Mouse (Mus musculus): ENCODE data around the gene Maml1. TPM values are rescaled to one million over a fixed set of nuclear protein-coding genes. Genes with fewer than 3 reads are reported as not detected.
A peak's percentile ranks its signal among the peaks of the same experiment; 100 is the strongest.

Maml1 gene
- polyA plus RNA-seq, 1 experiment from 2014 or later, result 1.5 TPM

- Histone ChIP-seq H3K4me3 (replicated peaks) (no peak overlapping the region), H3K4me2 (peak overlapping the region; percentile 6; the same call in 1 of the 2 replicates), H3K36me3 (replicated peaks) (no peaks in the 10 kb centered on the region; the same call in 1 of the 2 replicates), H3K9me3 (replicated peaks) (no peaks in the 10 kb centered on the region), H3K9ac (no peak overlapping the region), H3K4me1 (replicated peaks) (peaks cover 72% of the 10 kb centered on the region), H3K27ac (replicated peaks) (no peak overlapping the region), H3K27me3 (no peaks in the 10 kb centered on the region)
- no peak for ATAC-seq (ENCODE audit: insufficient read depth)
- WGBS (ENCODE audit: insufficient replicate concordance), result 59% methylated on average over 4 of the region's 4 CpGs
Measured at GRCm38 (mm10) chr11:50216724-50217366, 75.3 kb downstream of the Maml1 start.

GRCm38 (mm10) chr11:50215633-50216032, 76.5 kb downstream of the Maml1 start:
- Histone ChIP-seq H3K36me3 (replicated peaks) (no peaks in the 10 kb centered on the region; the same call in 1 of the 2 replicates), H3K27me3 (no peaks in the 10 kb centered on the region), H3K4me2 (peak overlapping the region; percentile 39), H3K9me3 (replicated peaks) (no peaks in the 10 kb centered on the region), H3K27ac (replicated peaks) (peak overlapping the region; percentile 51), H3K4me3 (replicated peaks) (no peak overlapping the region), H3K9ac (peak overlapping the region; percentile 6; the same call in 1 of the 2 replicates), H3K4me1 (replicated peaks) (peaks cover 81% of the 10 kb centered on the region)
- no peak for ATAC-seq (ENCODE audit: insufficient read depth)
- WGBS (ENCODE audit: insufficient replicate concordance), result 46% methylated on average over 9 of the region's 9 CpGs

- H3K9ac ChIP-seq, result no peak overlapping the region
- WGBS (ENCODE audit: insufficient replicate concordance), result 84% methylated on average over 6 of the region's 6 CpGs
- ATAC-seq (ENCODE audit: insufficient read depth), result no peak
Measured at GRCm38 (mm10) chr11:50214631-50215030, 77.5 kb downstream of the Maml1 start.

GRCm38 (mm10) chr11:50212848-50213758, 79.0 kb downstream of the Maml1 start:
- Histone ChIP-seq H3K4me2 (no peak overlapping the region; the same call in 1 of the 2 replicates), H3K27me3 (no peaks in the 10 kb centered on the region), H3K27ac (replicated peaks) (peak overlapping the region; percentile 61), H3K4me3 (replicated peaks) (no peak overlapping the region), H3K36me3 (replicated peaks) (peaks cover 5% of the 10 kb centered on the region), H3K9me3 (replicated peaks) (no peaks in the 10 kb centered on the region), H3K4me1 (replicated peaks) (peaks cover 73% of the 10 kb centered on the region), H3K9ac (no peak overlapping the region)
- ATAC-seq (ENCODE audit: insufficient read depth), result no peak
- WGBS (ENCODE audit: insufficient replicate concordance), result 53% methylated on average over 11 of the region's 11 CpGs

More at GRCm38 (mm10) chr11:50214631-50215030, 77.5 kb downstream of the Maml1 start:
- H3K27me3 ChIP-seq, result no peaks in the 10 kb centered on the region
- H3K9me3 ChIP-seq (replicated peaks), result no peaks in the 10 kb centered on the region
- no peak overlapping the region for H3K27ac ChIP-seq (replicated peaks)
- no peak overlapping the region for H3K4me2 ChIP-seq
- no peaks in the 10 kb centered on the region for H3K36me3 ChIP-seq (replicated peaks)
- peaks cover 78% of the 10 kb centered on the region for H3K4me1 ChIP-seq (replicated peaks)
- H3K4me3 ChIP-seq (replicated peaks), result no peak overlapping the region

GRCm38 (mm10) chr11:50212060-50212739, 79.9 kb downstream of the Maml1 start:
- Histone ChIP-seq H3K9me3 (replicated peaks) (no peaks in the 10 kb centered on the region), H3K9ac (no peak overlapping the region), H3K4me2 (no peak overlapping the region; the same call in 1 of the 2 replicates), H3K4me3 (replicated peaks) (no peak overlapping the region), H3K4me1 (replicated peaks) (peaks cover 68% of the 10 kb centered on the region), H3K36me3 (replicated peaks) (peaks cover 14% of the 10 kb centered on the region), H3K27me3 (no peaks in the 10 kb centered on the region), H3K27ac (replicated peaks) (peak overlapping the region; percentile 61; the same call in 1 of the 2 replicates)
- WGBS (ENCODE audit: insufficient replicate concordance), result 48% methylated on average over 3 of the region's 3 CpGs
- ATAC-seq (ENCODE audit: insufficient read depth), result no peak

GRCm38 (mm10) chr11:50211322-50212059, 80.6 kb downstream of the Maml1 start:
- peaks cover 22% of the 10 kb centered on the region for H3K36me3 ChIP-seq (replicated peaks)
- peak overlapping the region; percentile 98 for H3K4me3 ChIP-seq (replicated peaks)
- peak overlapping the region; percentile 78 for H3K4me2 ChIP-seq
- no peak for ATAC-seq (ENCODE audit: insufficient read depth)
- peak overlapping the region; percentile 99; the same call in 1 of the 2 replicates for H3K9ac ChIP-seq
- H3K4me1 ChIP-seq (replicated peaks), result peaks cover 61% of the 10 kb centered on the region
- peak overlapping the region; percentile 99 for H3K27ac ChIP-seq (replicated peaks)
- H3K27me3 ChIP-seq, result no peaks in the 10 kb centered on the region
- 73% methylated on average over 3 of the region's 3 CpGs for WGBS (ENCODE audit: insufficient replicate concordance)
- H3K9me3 ChIP-seq (replicated peaks), result no peaks in the 10 kb centered on the region

GRCm38 (mm10) chr11:50210505-50211151, 81.5 kb downstream of the Maml1 start, which contains the start of the genes Sqstm1 and Mgat4b:
Gene Sqstm1, minus strand, starts transcription at chr11:50210827.
Gene Mgat4b, plus strand, starts transcription at chr11:50210890.
- under 1% methylated on average over 48 of the region's 48 CpGs for WGBS (ENCODE audit: insufficient replicate concordance)
- peak within 1 kb of the TSS; percentile 78 for H3K4me2 ChIP-seq
- peak within 1 kb of the TSS; percentile 98 for H3K4me3 ChIP-seq (replicated peaks)
- H3K9ac ChIP-seq, result peak within 1 kb of the TSS; percentile 99
- H3K9me3 ChIP-seq (replicated peaks), result no peaks in the 10 kb centered on the region
- no peaks in the 10 kb centered on the region for H3K27me3 ChIP-seq
- peak within 1 kb of the TSS; percentile 99 for H3K27ac ChIP-seq (replicated peaks)
- peak; percentile 68 for ATAC-seq (ENCODE audit: insufficient read depth)
- H3K36me3 ChIP-seq (replicated peaks), result peaks cover 30% of the 10 kb centered on the region
- peaks cover 52% of the 10 kb centered on the region for H3K4me1 ChIP-seq (replicated peaks)

- H3K4me3 ChIP-seq (replicated peaks), result peak overlapping the region; percentile 98
Measured at GRCm38 (mm10) chr11:50210101-50210504, 82.0 kb downstream of the Maml1 start.

GRCm38 (mm10) chr11:50208039-50208438, 84.1 kb downstream of the Maml1 start:
- Histone ChIP-seq H3K9ac (no peak overlapping the region), H3K27me3 (no peaks in the 10 kb centered on the region), H3K27ac (replicated peaks) (no peak overlapping the region), H3K9me3 (replicated peaks) (no peaks in the 10 kb centered on the region), H3K4me2 (no peak overlapping the region; the same call in 1 of the 2 replicates), H3K4me1 (replicated peaks) (peaks cover 52% of the 10 kb centered on the region), H3K36me3 (replicated peaks) (peaks cover 54% of the 10 kb centered on the region), H3K4me3 (replicated peaks) (no peak overlapping the region)
- WGBS (ENCODE audit: insufficient replicate concordance), result 83% methylated on average over 5 of the region's 5 CpGs
- no peak for ATAC-seq (ENCODE audit: insufficient read depth)

More at GRCm38 (mm10) chr11:50210101-50210504, 82.0 kb downstream of the Maml1 start:
- Histone ChIP-seq H3K4me2 (peak overlapping the region; percentile 78), H3K9ac (peak overlapping the region; percentile 99), H3K36me3 (replicated peaks) (peaks cover 35% of the 10 kb centered on the region), H3K27ac (replicated peaks) (peak overlapping the region; percentile 99), H3K9me3 (replicated peaks) (no peaks in the 10 kb centered on the region), H3K27me3 (no peaks in the 10 kb centered on the region), H3K4me1 (replicated peaks) (peaks cover 48% of the 10 kb centered on the region)
- WGBS (ENCODE audit: insufficient replicate concordance), result under 1% methylated on average over 24 of the region's 24 CpGs
- peak; percentile 89 for ATAC-seq (ENCODE audit: insufficient read depth)

GRCm38 (mm10) chr11:50207344-50207743, 84.8 kb downstream of the Maml1 start:
- H3K4me3 ChIP-seq (replicated peaks), result no peak overlapping the region
- peaks cover 61% of the 10 kb centered on the region for H3K36me3 ChIP-seq (replicated peaks)
- no peaks in the 10 kb centered on the region for H3K27me3 ChIP-seq
- no peak overlapping the region for H3K27ac ChIP-seq (replicated peaks)
- WGBS (ENCODE audit: insufficient replicate concordance), result 88% methylated on average over 14 of the region's 14 CpGs
- no peaks in the 10 kb centered on the region for H3K9me3 ChIP-seq (replicated peaks)
- ATAC-seq (ENCODE audit: insufficient read depth), result no peak
- peaks cover 45% of the 10 kb centered on the region for H3K4me1 ChIP-seq (replicated peaks)
- no peak overlapping the region for H3K9ac ChIP-seq
- no peak overlapping the region for H3K4me2 ChIP-seq
